Mouse (Mus musculus): Measurements from ENCODE around the gene Zic2.

Gene Zic2

GRCm38 (mm10) chr14:122509058-122509457, 33.8 kb downstream of the Zic2 start:
- DNase-seq (ENCODE audit: low spot score) = no peak

GRCm38 (mm10) chr14:122511519-122511918, 36.3 kb downstream of the Zic2 start:
- DNase-seq (ENCODE audit: low spot score) = no peak

- DNase-seq (ENCODE audit: low spot score) = no peak
Observed at GRCm38 (mm10) chr14:122513511-122514036, 38.3 kb downstream of the Zic2 start.

- no peak for DNase-seq (ENCODE audit: low spot score)
Observed at GRCm38 (mm10) chr14:122528475-122528874, 53.2 kb downstream of the Zic2 start.
